Mouse (Mus musculus): ENCODE measurements around the gene Fat1. TPM values are rescaled to one million over a fixed set of nuclear protein-coding genes. Genes with fewer than 3 reads are reported as not detected.

Gene Fat1
- polyA plus RNA-seq, 1 experiment = 11.5 TPM

- no peak for TF ChIP-seq POLR2AphosphoS2 (IDR thresholded peaks at IDR 0.05; ENCODE audit: insufficient read length, low read depth)
- TF ChIP-seq TCF12 (IDR thresholded peaks at IDR 0.05; ENCODE audit: insufficient read depth, poor library complexity, severe bottlenecking) = no peak
- TF ChIP-seq SRF (IDR thresholded peaks at IDR 0.05; ENCODE audit: control insufficient read depth, insufficient read length, low read depth) = no peak
- no peak for TF ChIP-seq REST (IDR thresholded peaks at IDR 0.05; ENCODE audit: insufficient read depth, insufficient read length)
- no peak for TF ChIP-seq POLR2A (IDR thresholded peaks at IDR 0.05; ENCODE audit: insufficient read length, low read depth)
- no peak for TF ChIP-seq TCF3 (IDR thresholded peaks at IDR 0.05; ENCODE audit: insufficient read length, low read depth)
- TF ChIP-seq MYOD1 (IDR thresholded peaks at IDR 0.05; ENCODE audit: control insufficient read depth in 1 of 3, insufficient read length in 2 of 3, low read depth in 2 of 3) = no peak
- TF ChIP-seq MYOG (IDR thresholded peaks at IDR 0.05; ENCODE audit: control insufficient read depth in 1 of 3, insufficient read depth in 1 of 3, insufficient read length in 2 of 3, low read depth in 2 of 3) = no peak
- TF ChIP-seq MAX (IDR thresholded peaks at IDR 0.05; ENCODE audit: low read depth) = no peak
Measured at GRCm38 (mm10) chr8:44971346-44971745, 36.1 kb downstream of the Fat1 start.

GRCm38 (mm10) chr8:44971964-44972363 lies 36.7 kb downstream of the Fat1 start:
- Histone ChIP-seq H3K4me3 (no peak overlapping the region), H3K4me2 (ENCODE audit: low read depth) (no peak overlapping the region), H3K36me3 (ENCODE audit: control insufficient read depth, insufficient read depth) (no peaks in the 10 kb centered on the region), H3K79me2 (ENCODE audit: control insufficient read depth, insufficient read depth) (peaks cover 48% of the 10 kb centered on the region), H3K27me3 (ENCODE audit: control insufficient read depth, insufficient read depth, insufficient read length) (no peaks in the 10 kb centered on the region), H3ac (ENCODE audit: control insufficient read depth, insufficient read length) (no peak overlapping the region)
- TF ChIP-seq SRF (IDR thresholded peaks at IDR 0.05; ENCODE audit: control insufficient read depth, insufficient read length, low read depth) (no peak), MAX (IDR thresholded peaks at IDR 0.05; ENCODE audit: low read depth) (no peak), POLR2A (IDR thresholded peaks at IDR 0.05; ENCODE audit: insufficient read length, low read depth) (no peak), TCF12 (IDR thresholded peaks at IDR 0.05; ENCODE audit: insufficient read depth, poor library complexity, severe bottlenecking) (no peak), CEBPB (IDR thresholded peaks at IDR 0.05; ENCODE audit: insufficient read depth, poor library complexity, severe bottlenecking) (no peak), E2F4 (IDR thresholded peaks at IDR 0.05; ENCODE audit: insufficient read depth) (no peak), MYOG (IDR thresholded peaks at IDR 0.05; ENCODE audit: control insufficient read depth in 1 of 3, insufficient read depth in 1 of 3, insufficient read length in 2 of 3, low read depth in 2 of 3) (no peak), MYOD1 (IDR thresholded peaks at IDR 0.05; ENCODE audit: control insufficient read depth in 1 of 3, insufficient read length in 2 of 3, low read depth in 2 of 3) (no peak), REST (IDR thresholded peaks at IDR 0.05; ENCODE audit: insufficient read depth, insufficient read length) (no peak), USF1 (IDR thresholded peaks at IDR 0.05; ENCODE audit: low read depth) (no peak), POLR2AphosphoS2 (IDR thresholded peaks at IDR 0.05; ENCODE audit: insufficient read length, low read depth) (no peak), TCF3 (IDR thresholded peaks at IDR 0.05; ENCODE audit: insufficient read length, low read depth) (no peak)

More at GRCm38 (mm10) chr8:44971346-44971745, 36.1 kb downstream of the Fat1 start:
- no peaks in the 10 kb centered on the region for H3K36me3 ChIP-seq (ENCODE audit: control insufficient read depth, insufficient read depth)
- H3K4me3 ChIP-seq = no peak overlapping the region
- peaks cover 48% of the 10 kb centered on the region for H3K79me2 ChIP-seq (ENCODE audit: control insufficient read depth, insufficient read depth)
- no peaks in the 10 kb centered on the region for H3K27me3 ChIP-seq (ENCODE audit: control insufficient read depth, insufficient read depth, insufficient read length)
- no peak overlapping the region for H3ac ChIP-seq (ENCODE audit: control insufficient read depth, insufficient read length)
- H3K4me2 ChIP-seq (ENCODE audit: low read depth) = no peak overlapping the region

GRCm38 (mm10) chr8:44975113-44975512 lies 39.9 kb downstream of the Fat1 start:
- Histone ChIP-seq H3K79me2 (ENCODE audit: control insufficient read depth, insufficient read depth) (peaks cover 42% of the 10 kb centered on the region), H3K4me3 (no peak overlapping the region), H3K27me3 (ENCODE audit: control insufficient read depth, insufficient read depth, insufficient read length) (no peaks in the 10 kb centered on the region), H3K4me2 (ENCODE audit: low read depth) (no peak overlapping the region), H3K36me3 (ENCODE audit: control insufficient read depth, insufficient read depth) (no peaks in the 10 kb centered on the region), H3ac (ENCODE audit: control insufficient read depth, insufficient read length) (no peak overlapping the region)
- TF ChIP-seq E2F4 (IDR thresholded peaks at IDR 0.05; ENCODE audit: insufficient read depth) (no peak), MAX (IDR thresholded peaks at IDR 0.05; ENCODE audit: low read depth) (no peak), TCF3 (IDR thresholded peaks at IDR 0.05; ENCODE audit: insufficient read length, low read depth) (no peak), MYOD1 (IDR thresholded peaks at IDR 0.05; ENCODE audit: control insufficient read depth in 1 of 3, insufficient read length in 2 of 3, low read depth in 2 of 3) (no peak), TCF12 (IDR thresholded peaks at IDR 0.05; ENCODE audit: insufficient read depth, poor library complexity, severe bottlenecking) (no peak), POLR2A (IDR thresholded peaks at IDR 0.05; ENCODE audit: insufficient read length, low read depth) (no peak), CEBPB (IDR thresholded peaks at IDR 0.05; ENCODE audit: insufficient read depth, poor library complexity, severe bottlenecking) (no peak)

GRCm38 (mm10) chr8:44975654-44976053 lies 40.4 kb downstream of the Fat1 start:
- H3ac ChIP-seq (ENCODE audit: control insufficient read depth, insufficient read length) = no peak overlapping the region
- H3K27me3 ChIP-seq (ENCODE audit: control insufficient read depth, insufficient read depth, insufficient read length) = no peaks in the 10 kb centered on the region
- no peaks in the 10 kb centered on the region for H3K36me3 ChIP-seq (ENCODE audit: control insufficient read depth, insufficient read depth)
- H3K79me2 ChIP-seq (ENCODE audit: control insufficient read depth, insufficient read depth) = peaks cover 38% of the 10 kb centered on the region
- TF ChIP-seq E2F4 (IDR thresholded peaks at IDR 0.05; ENCODE audit: insufficient read depth) = no peak
- TF ChIP-seq MAX (IDR thresholded peaks at IDR 0.05; ENCODE audit: low read depth) = no peak
- TF ChIP-seq TCF3 (IDR thresholded peaks at IDR 0.05; ENCODE audit: insufficient read length, low read depth) = no peak
- TF ChIP-seq TCF12 (IDR thresholded peaks at IDR 0.05; ENCODE audit: insufficient read depth, poor library complexity, severe bottlenecking) = no peak
- H3K4me2 ChIP-seq (ENCODE audit: low read depth) = no peak overlapping the region
- no peak overlapping the region for H3K4me3 ChIP-seq

GRCm38 (mm10) chr8:44978622-44979021 lies 43.4 kb downstream of the Fat1 start:
- no peaks in the 10 kb centered on the region for H3K27me3 ChIP-seq (ENCODE audit: control insufficient read depth, insufficient read depth, insufficient read length)
- H3ac ChIP-seq (ENCODE audit: control insufficient read depth, insufficient read length) = no peak overlapping the region
- H3K4me2 ChIP-seq (ENCODE audit: low read depth) = no peak overlapping the region
- TF ChIP-seq USF1 (IDR thresholded peaks at IDR 0.05; ENCODE audit: low read depth) = no peak
- no peak for TF ChIP-seq POLR2A (IDR thresholded peaks at IDR 0.05; ENCODE audit: insufficient read length, low read depth)
- no peak for TF ChIP-seq MAX (IDR thresholded peaks at IDR 0.05; ENCODE audit: low read depth)
- TF ChIP-seq REST (IDR thresholded peaks at IDR 0.05; ENCODE audit: insufficient read depth, insufficient read length) = no peak
- TF ChIP-seq CEBPB (IDR thresholded peaks at IDR 0.05; ENCODE audit: insufficient read depth, poor library complexity, severe bottlenecking) = no peak
- no peak for TF ChIP-seq TCF12 (IDR thresholded peaks at IDR 0.05; ENCODE audit: insufficient read depth, poor library complexity, severe bottlenecking)
- TF ChIP-seq SRF (IDR thresholded peaks at IDR 0.05; ENCODE audit: control insufficient read depth, insufficient read length, low read depth) = no peak
- no peaks in the 10 kb centered on the region for H3K36me3 ChIP-seq (ENCODE audit: control insufficient read depth, insufficient read depth)
- H3K4me3 ChIP-seq = no peak overlapping the region
- peaks cover 35% of the 10 kb centered on the region for H3K79me2 ChIP-seq (ENCODE audit: control insufficient read depth, insufficient read depth)

Data from myocyte (in vitro differentiated cells).